Mouse (Mus musculus) forebrain, embryonic 14.5 days (tissue): ENCODE results near the gene Ankrd61. TPM values are rescaled to one million over a fixed set of nuclear protein-coding genes. Genes with fewer than 3 reads are reported as not detected.

Experiments
- ATAC-seq: fragments of 200-750 bp; cut with Nextera tagmentation; 2 replicates; pipeline ENCODE4 v1.8.0; 2017; ENCODE audit warnings: mild to moderate bottlenecking, moderate library complexity
- DNase-seq: peaks from one replicate; pipeline ENCODE4 v3.0.0-alpha.2; 2015; ENCODE audit warnings: low spot score
- H3K27ac ChIP-seq: fragments of 300-500 bp; sonication (generic); 2 replicates; pipeline ENCODE4 v1.5.1; 2014; ENCODE audit warnings: low read depth, mild to moderate bottlenecking, control low read depth, low read length, moderate library complexity
- H3K27me3 ChIP-seq: fragments of 300-500 bp; sonication (generic); replicated peaks from 2 replicates; pipeline ENCODE4 v1.6.1; 2014; ENCODE audit warnings: low read length, control low read depth, mixed read lengths; ENCODE audit not compliant: control insufficient read depth, insufficient read depth
- H3K36me3 ChIP-seq: fragments of 300-500 bp; sonication (generic); 2 replicates; pipeline ENCODE4 v1.6.1; 2014; ENCODE audit warnings: low read length, control low read depth; ENCODE audit not compliant: control insufficient read depth, insufficient read depth
- H3K4me1 ChIP-seq: fragments of 300-500 bp; sonication (generic); 2 replicates; pipeline ENCODE4 v1.6.1; 2014; ENCODE audit warnings: antibody characterized with exemption, low read length, control low read depth; ENCODE audit not compliant: control insufficient read depth, insufficient read depth
- H3K4me2 ChIP-seq: fragments of 300-500 bp; sonication (generic); 2 replicates; pipeline ENCODE4 v1.6.1; 2014; ENCODE audit warnings: mild to moderate bottlenecking, control low read depth, low read length
- H3K4me3 ChIP-seq: fragments of 300-500 bp; sonication (generic); 2 replicates; pipeline ENCODE4 v1.5.1; 2014; ENCODE audit warnings: low read depth, low read length, control low read depth
- H3K9ac ChIP-seq: fragments of 300-500 bp; sonication (generic); 2 replicates; pipeline ENCODE4 v1.6.1; 2014; ENCODE audit warnings: mild to moderate bottlenecking, low read length, control low read depth, moderate library complexity
- H3K9me3 ChIP-seq: fragments of 300-500 bp; sonication (generic); replicated peaks from 2 replicates; pipeline ENCODE4 v1.6.1; 2016; ENCODE audit warnings: low read length, control low read depth, mixed read lengths; ENCODE audit not compliant: control insufficient read depth
- WGBS: fragments of 180-500 bp; shearing (Covaris S2); extraction: QIAGEN DNeasy Blood & Tissue Kit; methylation state at CpG from one replicate; pipeline ENCODE4 v1.1.7; 2014; 5-methylcytosine and 5-hydroxymethylcytosine counted together
- polyA plus RNA-seq: library from polyadenylated mRNA; unstranded; fragments of >200 nt; fragmentation: Nextera tagmentation; extraction: Ambion mirVana; gene quantifications from 2 replicates; pipeline ENCODE4 v1.2.1, GENCODE M21; 2014

Ankrd61 gene
- polyA plus RNA-seq, 1 experiment from 2014 or later = 0.48 TPM

DNA sequence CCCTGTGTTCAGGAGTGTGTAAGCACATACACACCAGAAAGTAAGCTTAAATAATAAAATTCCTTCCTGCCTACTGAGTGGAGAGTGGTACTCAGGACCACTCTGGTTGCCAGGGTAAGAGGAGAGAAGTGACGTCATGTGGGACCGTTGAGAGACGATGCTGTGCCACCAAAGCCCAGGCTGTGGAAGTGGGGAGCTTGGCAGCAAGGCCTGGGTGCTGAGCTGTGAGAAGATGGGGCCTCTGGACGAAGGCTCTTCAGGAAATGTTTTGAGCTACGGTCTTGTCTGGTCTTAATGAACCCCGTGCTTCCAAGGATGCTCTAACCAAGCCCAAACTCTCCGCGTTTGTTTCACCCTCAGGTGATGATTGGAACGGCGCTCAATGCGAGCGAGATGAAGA, 33.2 kb upstream of the Ankrd61 start:
- H3K9me3 ChIP-seq = no peaks in the 10 kb centered on the region
- H3K4me1 ChIP-seq = no peaks in the 10 kb centered on the region
- H3K4me2 ChIP-seq = no peak overlapping the region
- no peak overlapping the region for H3K4me3 ChIP-seq
- WGBS = 93% methylated on average over 12 of the region's 12 CpGs
- DNase-seq (no peak), ATAC-seq (no peak)
- peaks cover 54% of the 10 kb centered on the region for H3K36me3 ChIP-seq
- no peaks in the 10 kb centered on the region for H3K27me3 ChIP-seq
- no peak overlapping the region for H3K27ac ChIP-seq
- no peak overlapping the region for H3K9ac ChIP-seq

DNA sequence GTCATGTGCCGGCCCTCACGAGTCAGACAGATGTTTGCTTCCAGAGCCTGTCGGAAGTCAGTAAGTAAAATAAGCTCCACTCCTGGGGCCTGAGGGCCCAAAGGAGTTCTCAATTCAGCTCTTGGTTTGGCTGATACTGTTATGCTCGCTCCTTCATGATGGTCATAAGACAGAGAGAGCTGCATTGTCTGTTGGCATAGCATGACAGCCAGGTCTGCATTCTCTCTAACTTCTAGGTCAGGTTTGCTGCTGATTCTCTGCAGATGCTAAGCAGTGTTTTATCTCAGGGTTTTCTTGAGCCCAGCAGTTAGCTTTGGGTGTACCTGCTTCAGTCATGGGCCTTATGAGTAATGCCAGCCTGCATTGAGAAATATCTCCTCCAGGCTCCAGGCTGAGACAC, 31.8 kb upstream of the Ankrd61 start:
- no peak overlapping the region for H3K27ac ChIP-seq
- no peaks in the 10 kb centered on the region for H3K9me3 ChIP-seq
- H3K27me3 ChIP-seq = no peaks in the 10 kb centered on the region
- H3K9ac ChIP-seq = no peak overlapping the region
- 95% methylated on average over 4 of the region's 4 CpGs for WGBS
- DNase-seq (no peak), ATAC-seq (no peak)
- H3K4me2 ChIP-seq = no peak overlapping the region
- no peaks in the 10 kb centered on the region for H3K4me1 ChIP-seq
- H3K4me3 ChIP-seq = no peak overlapping the region
- peaks cover 68% of the 10 kb centered on the region for H3K36me3 ChIP-seq

- no peak within 1 kb of the TSS for H3K4me3 ChIP-seq
- no peak within 1 kb of the TSS for H3K4me2 ChIP-seq
- H3K9me3 ChIP-seq = no peaks in the 10 kb centered on the region
- 95% methylated on average over 8 of the region's 8 CpGs for WGBS
- H3K36me3 ChIP-seq = peaks cover 81% of the 10 kb centered on the region
- ATAC-seq (no peak), DNase-seq (no peak)
- no peak within 1 kb of the TSS for H3K9ac ChIP-seq
- no peaks in the 10 kb centered on the region for H3K27me3 ChIP-seq
- H3K27ac ChIP-seq = no peak within 1 kb of the TSS
- no peaks in the 10 kb centered on the region for H3K4me1 ChIP-seq
Observed at GRCm38 (mm10) chr5:143927875-143928274, 30.4 kb upstream of the Ankrd61 start, which contains the start of gene Gm42421. Gm42421 (plus strand) TSS chr5:143928175.

DNA sequence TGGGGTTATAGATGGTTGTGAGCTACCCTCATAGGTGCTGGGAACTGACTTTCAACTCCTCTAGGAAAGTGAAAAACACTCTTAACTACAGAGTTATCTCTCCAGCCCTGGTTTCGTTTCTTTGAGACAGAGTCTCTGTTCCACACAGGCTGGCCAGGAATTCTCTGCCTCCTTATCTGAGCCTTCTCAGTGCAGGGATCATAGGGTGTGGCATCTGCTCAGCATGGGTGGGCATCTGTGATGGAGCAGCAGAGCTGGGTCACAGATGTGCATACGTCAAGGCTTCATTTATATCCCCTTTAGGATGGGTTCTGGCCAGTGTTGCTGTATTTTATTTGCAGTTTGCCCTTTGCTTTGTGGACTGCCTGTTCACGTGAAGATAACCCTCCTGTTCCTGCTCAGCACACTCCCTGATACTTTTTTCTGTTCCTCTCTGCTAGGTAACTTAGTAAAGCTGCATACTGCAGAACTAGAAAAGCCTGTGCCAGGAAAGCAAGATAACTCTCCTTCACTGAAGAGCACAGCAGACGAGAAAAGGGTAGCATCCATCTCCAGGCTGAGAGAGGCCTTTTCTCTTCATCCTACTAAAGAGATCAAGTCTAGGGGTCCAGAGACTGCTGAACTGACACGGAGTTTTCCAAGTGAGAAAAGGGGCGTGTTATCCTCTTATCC, 27.4 kb upstream of the Ankrd61 start:
- H3K4me2 ChIP-seq = no peak overlapping the region
- no peaks in the 10 kb centered on the region for H3K9me3 ChIP-seq
- H3K36me3 ChIP-seq = peaks cover 87% of the 10 kb centered on the region
- no peak overlapping the region for H3K27ac ChIP-seq
- no peaks in the 10 kb centered on the region for H3K27me3 ChIP-seq
- 91% methylated on average over 6 of the region's 6 CpGs for WGBS
- DNase-seq (no peak), ATAC-seq (no peak)
- H3K9ac ChIP-seq = no peak overlapping the region
- H3K4me3 ChIP-seq = no peak overlapping the region
- no peaks in the 10 kb centered on the region for H3K4me1 ChIP-seq

DNA sequence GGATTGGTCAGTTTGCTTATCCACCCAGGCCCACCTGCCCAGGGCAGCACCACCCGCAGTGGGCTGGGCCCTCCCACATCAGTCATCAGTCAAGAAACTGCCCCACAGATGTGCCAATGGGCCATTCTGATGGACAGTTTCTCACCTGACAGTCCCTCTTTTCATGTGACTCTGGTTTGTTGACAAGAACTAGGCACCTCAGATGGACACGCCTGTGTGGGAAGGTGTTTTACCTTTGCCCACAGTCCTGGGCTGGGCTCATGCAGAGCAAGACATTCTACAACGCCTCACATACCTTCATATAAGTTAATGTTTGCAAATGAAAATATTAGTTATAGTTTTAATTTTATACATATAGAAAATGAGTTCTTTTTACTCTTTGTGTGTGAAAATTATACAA, 20.6 kb upstream of the Ankrd61 start:
- no peak overlapping the region for H3K4me3 ChIP-seq
- peaks cover 83% of the 10 kb centered on the region for H3K36me3 ChIP-seq
- no peak overlapping the region for H3K9ac ChIP-seq
- H3K9me3 ChIP-seq = no peaks in the 10 kb centered on the region
- 97% methylated on average over 3 of the region's 3 CpGs for WGBS
- no peak overlapping the region for H3K27ac ChIP-seq
- no peaks in the 10 kb centered on the region for H3K4me1 ChIP-seq
- DNase-seq = no peak
- no peaks in the 10 kb centered on the region for H3K27me3 ChIP-seq
- ATAC-seq = no peak
- H3K4me2 ChIP-seq = no peak overlapping the region

- Histone ChIP-seq H3K4me1 (no peaks in the 10 kb centered on the region), H3K4me2 (no peak overlapping the region), H3K9me3 (no peaks in the 10 kb centered on the region), H3K9ac (no peak overlapping the region), H3K4me3 (no peak overlapping the region), H3K27ac (no peak overlapping the region), H3K27me3 (no peaks in the 10 kb centered on the region), H3K36me3 (peaks cover 76% of the 10 kb centered on the region)
- DNase-seq (peak; percentile 48), ATAC-seq (no peak)
- WGBS = 46% methylated on average over 5 of the region's 5 CpGs
Observed at GRCm38 (mm10) chr5:143917418-143917817, 19.9 kb upstream of the Ankrd61 start.

GRCm38 (mm10) chr5:143916221-143916620, 18.7 kb upstream of the Ankrd61 start:
- Histone ChIP-seq H3K27ac (no peak overlapping the region), H3K9ac (no peak overlapping the region), H3K36me3 (peaks cover 67% of the 10 kb centered on the region), H3K4me3 (no peak overlapping the region), H3K9me3 (no peaks in the 10 kb centered on the region), H3K4me1 (no peaks in the 10 kb centered on the region), H3K4me2 (no peak overlapping the region), H3K27me3 (no peaks in the 10 kb centered on the region)
- DNase-seq (no peak), ATAC-seq (no peak)
- 91% methylated on average over 9 of the region's 9 CpGs for WGBS

DNA sequence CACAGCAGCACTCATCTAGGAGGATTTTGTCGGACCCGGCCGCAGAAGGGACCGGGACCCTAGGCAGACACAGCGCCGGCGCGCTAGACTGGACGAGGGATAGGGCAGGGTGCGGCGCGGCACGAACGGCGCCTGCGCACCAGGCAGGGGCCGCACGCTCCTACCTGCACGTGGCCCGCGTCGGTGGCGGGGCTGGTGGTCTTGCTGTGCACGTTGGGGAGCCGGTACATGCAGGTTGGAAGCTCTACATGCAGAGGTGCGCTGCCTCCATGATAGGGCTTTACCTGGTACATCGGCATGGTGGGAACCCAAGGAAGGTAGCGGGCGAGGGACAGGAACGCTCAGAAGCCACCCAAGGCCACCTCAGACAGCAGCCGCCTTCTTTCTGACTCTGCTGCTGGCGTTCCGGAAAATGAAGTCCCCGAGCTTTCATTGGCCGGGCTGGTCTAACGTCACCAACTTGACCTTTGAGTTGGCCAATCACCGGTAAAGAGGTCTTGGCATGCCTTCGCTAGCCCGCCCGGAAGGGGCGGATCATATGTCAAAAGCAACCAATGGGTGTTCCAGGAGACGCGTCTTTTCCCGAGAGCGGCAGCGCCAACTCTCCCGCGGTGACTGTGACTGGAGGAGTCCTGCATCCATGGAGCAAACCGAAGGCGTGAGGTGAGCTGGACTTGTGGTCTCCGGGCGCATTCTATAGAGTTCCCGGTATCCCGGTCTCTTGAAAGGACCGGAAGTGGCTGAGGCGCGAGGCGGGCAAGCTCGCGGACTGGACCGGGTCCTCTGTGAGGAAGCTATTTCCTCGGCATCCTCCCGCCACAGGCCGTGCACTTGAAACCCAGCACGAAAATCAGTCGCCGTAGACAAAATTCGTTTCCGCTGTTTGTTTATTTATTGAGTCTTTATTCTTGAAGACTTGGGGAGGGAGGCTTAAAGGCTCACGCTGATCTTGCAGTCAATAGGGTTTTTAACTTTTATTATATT, 12.2 kb upstream of the Ankrd61 start, which contains the start of the genes Aimp2 and Pms2:
Aimp2 (minus strand) TSS at position 431 of the 984 bp plus-strand sequence.
Pms2 (plus strand) TSS at position 548 of the 984 bp plus-strand sequence.
- ATAC-seq = peak; percentile 100
- H3K9me3 ChIP-seq = no peaks in the 10 kb centered on the region
- peak within 1 kb of the TSS; percentile 82 for H3K27ac ChIP-seq
- peak within 1 kb of the TSS; percentile 74 for H3K9ac ChIP-seq
- H3K27me3 ChIP-seq = no peaks in the 10 kb centered on the region
- peak; percentile 100 for DNase-seq
- H3K4me3 ChIP-seq = peak within 1 kb of the TSS; percentile 54
- peak within 1 kb of the TSS; percentile 59 for H3K4me2 ChIP-seq
- H3K36me3 ChIP-seq = peaks cover 22% of the 10 kb centered on the region
- H3K4me1 ChIP-seq = peaks cover 12% of the 10 kb centered on the region
- under 1% methylated on average over 70 of the region's 70 CpGs for WGBS
